Mouse (Mus musculus): ENCODE results near the gene Gm20388.

DNA sequence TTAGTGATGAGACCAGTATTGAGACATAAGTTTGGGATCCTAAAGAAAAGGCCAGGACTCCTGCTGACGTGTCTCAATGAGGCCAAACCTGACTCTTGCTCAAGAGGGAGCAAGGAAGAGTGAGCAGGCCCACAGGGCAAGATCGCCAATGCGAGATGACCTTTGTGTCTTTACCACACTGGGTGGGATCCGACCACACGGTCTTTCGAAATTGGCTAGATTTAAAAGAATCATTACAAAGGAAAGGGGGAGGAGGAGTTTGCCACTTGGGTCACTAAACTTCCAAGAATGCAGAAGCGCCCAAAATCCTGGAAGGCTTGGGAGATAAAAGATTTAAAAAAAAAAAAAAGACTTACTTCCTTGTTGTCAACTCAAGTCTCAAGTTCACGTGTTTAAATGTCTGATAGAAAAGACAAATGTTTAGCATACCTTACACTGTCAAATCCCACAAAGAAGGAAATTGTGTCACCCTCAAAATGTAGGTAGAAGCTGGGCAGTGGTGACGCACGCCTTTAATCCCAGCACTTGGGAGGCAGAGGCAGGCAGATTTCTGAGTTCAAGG lies 1936.7 kb downstream of the Gm20388 start:
- TF ChIP-seq CTCF (IDR thresholded peaks at IDR 0.05; ENCODE audit: low read depth) (no peak), EP300 (IDR thresholded peaks at IDR 0.05; ENCODE audit: low read depth) (no peak)

Data from liver, embryonic 14.5 days (tissue).